Mouse (Mus musculus): ENCODE measurements at regions not wholly inside any gene's neighbourhood (a gene's known extent, or its start where the extent isn't known, plus 50 kb on each side); places are given as distances from the start of the nearest gene placed in this dataset.

GRCm38 (mm10) chr6:107051604-107052003 lies 251.7 kb upstream of the Crbn start:
- H3K27me3 ChIP-seq (replicated peaks; ENCODE audit: control insufficient read depth, insufficient read depth, low read length) = no peaks in the 10 kb centered on the region
- no peak for DNase-seq (ENCODE audit: low spot score)
- no peaks in the 10 kb centered on the region for H3K4me1 ChIP-seq (replicated peaks; ENCODE audit: control insufficient read depth, insufficient read depth, low read length)
- 79% methylated on average over 1 of the region's 1 CpGs for WGBS
- no peak overlapping the region for H3K4me3 ChIP-seq (ENCODE audit: low read depth, low read length)
- no peak overlapping the region for H3K27ac ChIP-seq (ENCODE audit: low read depth)
- H3K4me2 ChIP-seq (ENCODE audit: low read length) = no peak overlapping the region
- no peak overlapping the region for H3K9ac ChIP-seq (ENCODE audit: low read length)
- H3K9me3 ChIP-seq (ENCODE audit: control insufficient read depth, low read length) = no peaks in the 10 kb centered on the region
- ATAC-seq (replicated peaks; ENCODE audit: low FRiP score, low TSS enrichment, low read depth) = no peak
- no peaks in the 10 kb centered on the region for H3K36me3 ChIP-seq (ENCODE audit: control insufficient read depth, insufficient read depth, low read length)

GRCm38 (mm10) chr6:107052180-107052579 lies 252.3 kb upstream of the Crbn start:
- 67% methylated on average over 1 of the region's 1 CpGs for WGBS
- no peaks in the 10 kb centered on the region for H3K36me3 ChIP-seq (ENCODE audit: control insufficient read depth, insufficient read depth, low read length)

GRCm38 (mm10) chr6:107059001-107059765 lies 259.3 kb upstream of the Crbn start:
- Histone ChIP-seq H3K27ac (ENCODE audit: low read depth) (no peak overlapping the region), H3K4me1 (replicated peaks; ENCODE audit: control insufficient read depth, insufficient read depth, low read length) (no peaks in the 10 kb centered on the region), H3K4me2 (ENCODE audit: low read length) (no peak overlapping the region), H3K4me3 (ENCODE audit: low read depth, low read length) (no peak overlapping the region), H3K9ac (ENCODE audit: low read length) (no peak overlapping the region), H3K27me3 (replicated peaks; ENCODE audit: control insufficient read depth, insufficient read depth, low read length) (no peaks in the 10 kb centered on the region), H3K36me3 (ENCODE audit: control insufficient read depth, insufficient read depth, low read length) (no peaks in the 10 kb centered on the region), H3K9me3 (ENCODE audit: control insufficient read depth, low read length) (no peaks in the 10 kb centered on the region)
- no peak for DNase-seq (ENCODE audit: low spot score)
- WGBS = 86% methylated on average over 3 of the region's 3 CpGs
- no peak for ATAC-seq (replicated peaks; ENCODE audit: low FRiP score, low TSS enrichment, low read depth)

More at GRCm38 (mm10) chr6:107052180-107052579, 252.3 kb upstream of the Crbn start:
- H3K4me3 ChIP-seq (ENCODE audit: low read depth, low read length) = no peak overlapping the region
- H3K9me3 ChIP-seq (ENCODE audit: control insufficient read depth, low read length) = no peaks in the 10 kb centered on the region
- no peak overlapping the region for H3K4me2 ChIP-seq (ENCODE audit: low read length)
- no peak overlapping the region for H3K27ac ChIP-seq (ENCODE audit: low read depth)
- no peak overlapping the region for H3K9ac ChIP-seq (ENCODE audit: low read length)
- ATAC-seq (replicated peaks; ENCODE audit: low FRiP score, low TSS enrichment, low read depth) (no peak), DNase-seq (ENCODE audit: low spot score) (no peak)
- H3K27me3 ChIP-seq (replicated peaks; ENCODE audit: control insufficient read depth, insufficient read depth, low read length) = no peaks in the 10 kb centered on the region
- H3K4me1 ChIP-seq (replicated peaks; ENCODE audit: control insufficient read depth, insufficient read depth, low read length) = no peaks in the 10 kb centered on the region

DNA sequence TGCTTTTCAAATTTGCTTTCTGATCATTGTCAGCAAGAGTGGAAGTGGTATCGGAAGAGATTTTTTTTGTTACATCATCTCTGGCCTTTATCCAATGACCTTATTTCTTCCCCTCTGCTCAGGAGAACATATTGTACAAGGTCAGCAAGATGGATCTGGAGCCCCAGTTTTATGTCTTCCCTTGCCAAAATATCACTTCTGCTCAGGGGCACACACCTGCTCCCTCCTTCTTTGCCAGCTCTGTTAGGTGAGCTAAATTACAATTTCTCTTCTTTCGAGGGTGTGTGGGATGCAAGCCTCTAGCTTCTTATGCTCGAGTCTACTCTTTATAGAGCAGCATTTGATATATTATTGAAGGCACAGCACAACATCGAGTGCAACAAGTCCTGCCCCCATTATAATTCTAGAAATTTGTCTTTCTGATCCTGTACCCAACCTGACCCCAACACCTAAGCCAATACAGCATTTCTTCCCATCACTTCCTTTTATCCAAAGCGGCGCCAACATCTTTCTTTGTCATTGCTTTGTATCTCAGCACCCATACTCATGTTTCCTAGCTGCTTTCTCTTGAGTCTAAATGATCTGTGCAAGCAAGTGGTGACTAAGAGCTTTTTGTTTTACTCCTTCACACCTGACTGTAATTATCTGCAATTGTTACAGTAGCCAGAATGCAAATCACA lies 263.1 kb upstream of the Crbn start:
- Histone ChIP-seq H3K4me2 (ENCODE audit: low read length) (no peak overlapping the region), H3K9ac (ENCODE audit: low read length) (no peak overlapping the region), H3K9me3 (ENCODE audit: control insufficient read depth, low read length) (no peaks in the 10 kb centered on the region), H3K4me3 (ENCODE audit: low read depth, low read length) (no peak overlapping the region), H3K4me1 (replicated peaks; ENCODE audit: control insufficient read depth, insufficient read depth, low read length) (no peaks in the 10 kb centered on the region), H3K27me3 (replicated peaks; ENCODE audit: control insufficient read depth, insufficient read depth, low read length) (no peaks in the 10 kb centered on the region), H3K36me3 (ENCODE audit: control insufficient read depth, insufficient read depth, low read length) (no peaks in the 10 kb centered on the region), H3K27ac (ENCODE audit: low read depth) (no peak overlapping the region)
- 82% methylated on average over 6 of the region's 6 CpGs for WGBS
- DNase-seq (ENCODE audit: low spot score) = no peak
- no peak for ATAC-seq (replicated peaks; ENCODE audit: low FRiP score, low TSS enrichment, low read depth)

- 80% methylated on average over 7 of the region's 7 CpGs for WGBS
- Histone ChIP-seq H3K4me2 (ENCODE audit: low read length) (no peak overlapping the region), H3K4me1 (replicated peaks; ENCODE audit: control insufficient read depth, insufficient read depth, low read length) (no peaks in the 10 kb centered on the region), H3K4me3 (ENCODE audit: low read depth, low read length) (no peak overlapping the region), H3K27me3 (replicated peaks; ENCODE audit: control insufficient read depth, insufficient read depth, low read length) (no peaks in the 10 kb centered on the region), H3K27ac (ENCODE audit: low read depth) (no peak overlapping the region), H3K36me3 (ENCODE audit: control insufficient read depth, insufficient read depth, low read length) (no peaks in the 10 kb centered on the region), H3K9me3 (ENCODE audit: control insufficient read depth, low read length) (no peaks in the 10 kb centered on the region), H3K9ac (ENCODE audit: low read length) (no peak overlapping the region)
- no peak for DNase-seq (ENCODE audit: low spot score)
- ATAC-seq (replicated peaks; ENCODE audit: low FRiP score, low TSS enrichment, low read depth) = no peak
Measured at GRCm38 (mm10) chr6:107070441-107070840, 270.6 kb upstream of the Crbn start.

DNA sequence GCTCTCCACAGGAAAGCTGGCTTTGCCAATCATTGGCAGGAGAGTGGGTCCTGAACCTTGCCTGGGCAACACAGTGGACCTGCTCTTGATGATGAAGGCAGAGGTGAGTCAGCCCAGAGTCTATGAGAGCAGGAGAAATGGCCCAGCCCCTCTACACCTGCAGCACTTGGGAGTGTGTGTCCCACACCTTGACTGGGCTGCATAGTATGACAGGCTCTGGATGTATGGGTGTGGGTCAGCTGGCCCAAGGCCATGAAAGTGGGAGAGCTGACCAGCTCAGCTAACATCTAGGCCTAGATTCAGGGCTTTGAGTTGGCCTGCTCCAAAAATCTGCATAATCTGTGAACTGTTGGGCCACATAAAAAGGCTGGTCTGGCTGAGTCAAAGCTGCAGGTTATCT lies 292.7 kb upstream of the Crbn start:
- Histone ChIP-seq H3K4me1 (replicated peaks; ENCODE audit: control insufficient read depth, insufficient read depth, low read length) (no peaks in the 10 kb centered on the region), H3K4me3 (ENCODE audit: low read depth, low read length) (no peak overlapping the region), H3K36me3 (ENCODE audit: control insufficient read depth, insufficient read depth, low read length) (no peaks in the 10 kb centered on the region), H3K9ac (ENCODE audit: low read length) (no peak overlapping the region), H3K27ac (ENCODE audit: low read depth) (no peak overlapping the region), H3K27me3 (replicated peaks; ENCODE audit: control insufficient read depth, insufficient read depth, low read length) (no peaks in the 10 kb centered on the region), H3K9me3 (ENCODE audit: control insufficient read depth, low read length) (no peaks in the 10 kb centered on the region), H3K4me2 (ENCODE audit: low read length) (no peak overlapping the region)
- ATAC-seq (replicated peaks; ENCODE audit: low FRiP score, low TSS enrichment, low read depth) = no peak; the same call in 1 of the 2 replicates
- DNase-seq (ENCODE audit: low spot score) = no peak

GRCm38 (mm10) chr6:107128716-107129115 lies 328.8 kb upstream of the Crbn start:
- 81% methylated on average over 1 of the region's 1 CpGs for WGBS
- ATAC-seq (replicated peaks; ENCODE audit: low FRiP score, low TSS enrichment, low read depth) = no peak
- Histone ChIP-seq H3K4me2 (ENCODE audit: low read length) (no peak overlapping the region), H3K9ac (ENCODE audit: low read length) (no peak overlapping the region), H3K36me3 (ENCODE audit: control insufficient read depth, insufficient read depth, low read length) (no peaks in the 10 kb centered on the region), H3K4me3 (ENCODE audit: low read depth, low read length) (no peak overlapping the region), H3K27ac (ENCODE audit: low read depth) (no peak overlapping the region), H3K27me3 (replicated peaks; ENCODE audit: control insufficient read depth, insufficient read depth, low read length) (no peaks in the 10 kb centered on the region), H3K4me1 (replicated peaks; ENCODE audit: control insufficient read depth, insufficient read depth, low read length) (no peaks in the 10 kb centered on the region), H3K9me3 (ENCODE audit: control insufficient read depth, low read length) (no peaks in the 10 kb centered on the region)
- DNase-seq (ENCODE audit: low spot score) = no peak

- 63% methylated on average over 3 of the region's 3 CpGs for WGBS
- H3K4me2 ChIP-seq (ENCODE audit: low read length) = no peak overlapping the region
- H3K36me3 ChIP-seq (ENCODE audit: control insufficient read depth, insufficient read depth, low read length) = no peaks in the 10 kb centered on the region
- H3K27ac ChIP-seq (ENCODE audit: low read depth) = no peak overlapping the region
- DNase-seq (ENCODE audit: low spot score) (no peak), ATAC-seq (replicated peaks; ENCODE audit: low FRiP score, low TSS enrichment, low read depth) (no peak)
- no peaks in the 10 kb centered on the region for H3K4me1 ChIP-seq (replicated peaks; ENCODE audit: control insufficient read depth, insufficient read depth, low read length)
- no peaks in the 10 kb centered on the region for H3K9me3 ChIP-seq (ENCODE audit: control insufficient read depth, low read length)
- no peak overlapping the region for H3K4me3 ChIP-seq (ENCODE audit: low read depth, low read length)
- H3K27me3 ChIP-seq (replicated peaks; ENCODE audit: control insufficient read depth, insufficient read depth, low read length) = no peaks in the 10 kb centered on the region
- H3K9ac ChIP-seq (ENCODE audit: low read length) = no peak overlapping the region
Measured at GRCm38 (mm10) chr6:107167736-107168491, 361.7 kb upstream of the Lrrn1 start.

All from intestine, embryonic 14.5 days (tissue).